Mouse (Mus musculus): ENCODE results near the gene Csrnp3.

Gene Csrnp3

GRCm38 (mm10) chr2:65870919-65871582 lies 25.5 kb downstream of the Csrnp3 start:
- no peak for DNase-seq

- DNase-seq = no peak
These were observed 46.0 kb downstream of the Csrnp3 start for GRCm38 (mm10) chr2:65891590-65891989.

GRCm38 (mm10) chr2:65893241-65893640 lies 47.7 kb downstream of the Csrnp3 start:
- DNase-seq = no peak

- no peak for DNase-seq
These were observed 48.7 kb downstream of the Csrnp3 start for GRCm38 (mm10) chr2:65894299-65894698.

- DNase-seq = peak; percentile 27
These were observed 51.0 kb downstream of the Csrnp3 start for GRCm38 (mm10) chr2:65896542-65896941.

GRCm38 (mm10) chr2:65897084-65897483 lies 51.5 kb downstream of the Csrnp3 start:
- DNase-seq = peak; percentile 25

- DNase-seq = no peak
These were observed 53.9 kb downstream of the Csrnp3 start for GRCm38 (mm10) chr2:65899478-65899877.

- no peak for DNase-seq
These were observed 63.0 kb downstream of the Csrnp3 start for GRCm38 (mm10) chr2:65908526-65908925.

GRCm38 (mm10) chr2:65909724-65910521 lies 64.4 kb downstream of the Csrnp3 start:
- DNase-seq = no peak

- no peak for DNase-seq
These were observed 70.4 kb downstream of the Csrnp3 start for GRCm38 (mm10) chr2:65915994-65916393.

GRCm38 (mm10) chr2:65920651-65921412 lies 75.3 kb downstream of the Csrnp3 start:
- peak; percentile 24 for DNase-seq

GRCm38 (mm10) chr2:65925363-65925941 lies 79.9 kb downstream of the Csrnp3 start:
- peak; percentile 57 for DNase-seq

GRCm38 (mm10) chr2:65926935-65927708 lies 81.6 kb downstream of the Csrnp3 start:
- DNase-seq = no peak

GRCm38 (mm10) chr2:65929286-65929685 lies 83.7 kb downstream of the Csrnp3 start:
- no peak for DNase-seq

- DNase-seq = peak; percentile 64
These were observed 84.4 kb downstream of the Csrnp3 start for GRCm38 (mm10) chr2:65929927-65930326.

GRCm38 (mm10) chr2:65931313-65931712 lies 85.7 kb downstream of the Csrnp3 start:
- DNase-seq = no peak

- DNase-seq = peak; percentile 92
These were observed 86.3 kb downstream of the Csrnp3 start for GRCm38 (mm10) chr2:65931841-65932311.

GRCm38 (mm10) chr2:65934099-65934498 lies 88.5 kb downstream of the Csrnp3 start:
- no peak for DNase-seq

GRCm38 (mm10) chr2:65938900-65939299 lies 93.3 kb downstream of the Csrnp3 start:
- peak; percentile 18 for DNase-seq

- no peak for DNase-seq
These were observed 94.8 kb downstream of the Csrnp3 start for GRCm38 (mm10) chr2:65940351-65940750.

- no peak for DNase-seq
These were observed 96.8 kb downstream of the Csrnp3 start for GRCm38 (mm10) chr2:65942346-65942745.

GRCm38 (mm10) chr2:65948808-65949207 lies 103.2 kb downstream of the Csrnp3 start:
- DNase-seq = no peak
